Mouse (Mus musculus) stomach, postnatal 0 days (tissue): ENCODE measurements at regions not wholly inside any gene's neighbourhood (a gene's known extent, or its start where the extent isn't known, plus 50 kb on each side); places are given as distances from the start of the nearest gene placed in this dataset.

ENCODE experiments used
- ATAC-seq: fragments of 200-750 bp; cut with Nextera tagmentation; 2 replicates; pipeline ENCODE4 v1.8.0; 2017; ENCODE audit not compliant: low FRiP score, low TSS enrichment
- DNase-seq: peaks from one replicate; pipeline ENCODE4 v3.0.0-alpha.2; 2016; ENCODE audit warnings: low spot score
- H3K27ac ChIP-seq: fragments of 300-500 bp; sonication (generic); replicated peaks from 2 replicates; pipeline ENCODE4 v1.5.1; 2014; ENCODE audit warnings: mild to moderate bottlenecking, control low read depth
- H3K27me3 ChIP-seq: fragments of 300-500 bp; sonication (generic); 2 replicates; pipeline ENCODE4 v1.6.1; 2014; ENCODE audit warnings: low read length; ENCODE audit not compliant: control insufficient read depth, insufficient read depth
- H3K36me3 ChIP-seq: fragments of 300-500 bp; sonication (generic); 2 replicates; pipeline ENCODE4 v1.6.1; 2014; ENCODE audit warnings: low read length, mixed read lengths; ENCODE audit not compliant: control insufficient read depth, insufficient read depth
- H3K4me1 ChIP-seq: fragments of 300-500 bp; sonication (generic); replicated peaks from 2 replicates; pipeline ENCODE4 v1.6.1; 2014; ENCODE audit warnings: antibody characterized with exemption; ENCODE audit not compliant: control insufficient read depth, insufficient read depth
- H3K4me2 ChIP-seq: fragments of 300-500 bp; sonication (generic); replicated peaks from 2 replicates; pipeline ENCODE4 v1.6.1; 2014; ENCODE audit warnings: low read depth, mild to moderate bottlenecking, control low read depth, moderate library complexity
- H3K4me3 ChIP-seq: fragments of 300-500 bp; sonication (generic); 2 replicates; pipeline ENCODE4 v1.5.1; 2014; ENCODE audit warnings: low read depth, low read length, control low read depth
- H3K9ac ChIP-seq: fragments of 300-500 bp; sonication (generic); 2 replicates; pipeline ENCODE4 v1.6.1; 2014; ENCODE audit warnings: mild to moderate bottlenecking, low read length, control low read depth, mixed read lengths
- H3K9me3 ChIP-seq: fragments of 300-500 bp; sonication (generic); 2 replicates; pipeline ENCODE4 v1.6.1; 2016; ENCODE audit warnings: low read length; ENCODE audit not compliant: control insufficient read depth
- CTCF ChIP-seq: IDR thresholded peaks from 2 replicates; pipeline ENCODE4 v1.5.1; 2016; ENCODE audit warnings: antibody characterized with exemption, low read depth, mild to moderate bottlenecking, moderate library complexity
- EP300 ChIP-seq: optimal IDR thresholded peaks from 2 replicates; pipeline ENCODE3; 2016; ENCODE audit warnings: antibody characterized with exemption
- WGBS: fragments of 180-500 bp; shearing (Covaris S2); extraction: QIAGEN DNeasy Blood & Tissue Kit; methylation state at CpG from one replicate; pipeline ENCODE4 v1.1.7; 2014; 5-methylcytosine and 5-hydroxymethylcytosine counted together

GRCm38 (mm10) chr8:127742236-127742635, 616.2 kb upstream of the Nrp1 start:
- Histone ChIP-seq H3K4me1 (no peaks in the 10 kb centered on the region), H3K9ac (no peak overlapping the region), H3K4me2 (no peak overlapping the region), H3K4me3 (no peak overlapping the region), H3K9me3 (no peaks in the 10 kb centered on the region), H3K36me3 (no peaks in the 10 kb centered on the region), H3K27ac (no peak overlapping the region), H3K27me3 (no peaks in the 10 kb centered on the region)
- no peak for ATAC-seq
- 85% methylated on average over 6 of the region's 6 CpGs for WGBS
- DNase-seq, result no peak
- TF ChIP-seq EP300 (no peak), CTCF (no peak)

GRCm38 (mm10) chr8:127745221-127745620, 613.2 kb upstream of the Nrp1 start:
- no peaks in the 10 kb centered on the region for H3K36me3 ChIP-seq
- WGBS, result 68% methylated on average over 4 of the region's 4 CpGs
- ATAC-seq (no peak), DNase-seq (no peak)
- TF ChIP-seq CTCF (no peak), EP300 (no peak)
- H3K4me1 ChIP-seq, result no peaks in the 10 kb centered on the region
- no peaks in the 10 kb centered on the region for H3K9me3 ChIP-seq
- H3K27ac ChIP-seq, result no peak overlapping the region
- H3K9ac ChIP-seq, result no peak overlapping the region
- no peaks in the 10 kb centered on the region for H3K27me3 ChIP-seq
- H3K4me3 ChIP-seq, result no peak overlapping the region
- no peak overlapping the region for H3K4me2 ChIP-seq

- Histone ChIP-seq H3K27ac (no peak overlapping the region), H3K4me3 (no peak overlapping the region), H3K4me1 (no peaks in the 10 kb centered on the region), H3K9me3 (no peaks in the 10 kb centered on the region), H3K4me2 (no peak overlapping the region), H3K36me3 (no peaks in the 10 kb centered on the region), H3K27me3 (no peaks in the 10 kb centered on the region), H3K9ac (no peak overlapping the region)
- ATAC-seq (no peak), DNase-seq (no peak)
- TF ChIP-seq EP300 (no peak), CTCF (no peak)
- 69% methylated on average over 8 of the region's 8 CpGs for WGBS
Measured at GRCm38 (mm10) chr8:127746456-127746855, 611.9 kb upstream of the Nrp1 start.

GRCm38 (mm10) chr8:127752871-127753270, 605.5 kb upstream of the Nrp1 start:
- Histone ChIP-seq H3K9me3 (no peaks in the 10 kb centered on the region), H3K36me3 (no peaks in the 10 kb centered on the region), H3K9ac (no peak overlapping the region), H3K4me3 (no peak overlapping the region), H3K4me2 (no peak overlapping the region), H3K27ac (no peak overlapping the region), H3K27me3 (no peaks in the 10 kb centered on the region), H3K4me1 (no peaks in the 10 kb centered on the region)
- ATAC-seq (no peak), DNase-seq (no peak)
- WGBS, result 77% methylated on average over 5 of the region's 5 CpGs
- TF ChIP-seq EP300, result no peak
- peak; percentile 39 for TF ChIP-seq CTCF

- H3K4me3 ChIP-seq, result no peak overlapping the region
- TF ChIP-seq EP300 (no peak), CTCF (no peak)
- WGBS, result 82% methylated on average over 5 of the region's 5 CpGs
- DNase-seq (no peak), ATAC-seq (no peak)
- no peak overlapping the region for H3K27ac ChIP-seq
- H3K9ac ChIP-seq, result no peak overlapping the region
- no peak overlapping the region for H3K4me2 ChIP-seq
- H3K36me3 ChIP-seq, result no peaks in the 10 kb centered on the region
- no peaks in the 10 kb centered on the region for H3K27me3 ChIP-seq
- no peaks in the 10 kb centered on the region for H3K4me1 ChIP-seq
- no peaks in the 10 kb centered on the region for H3K9me3 ChIP-seq
Measured at GRCm38 (mm10) chr8:127753793-127754565, 604.4 kb upstream of the Nrp1 start.

- Histone ChIP-seq H3K4me3 (no peak overlapping the region), H3K27me3 (no peaks in the 10 kb centered on the region), H3K36me3 (no peaks in the 10 kb centered on the region), H3K4me1 (no peaks in the 10 kb centered on the region), H3K9me3 (no peaks in the 10 kb centered on the region), H3K27ac (no peak overlapping the region), H3K4me2 (no peak overlapping the region), H3K9ac (no peak overlapping the region)
- DNase-seq, result no peak
- no peak for TF ChIP-seq EP300
- no peak for TF ChIP-seq CTCF
- no peak for ATAC-seq
- WGBS, result 63% methylated on average over 2 of the region's 2 CpGs
Measured at GRCm38 (mm10) chr8:127757396-127757795, 601.0 kb upstream of the Nrp1 start.
